Mouse (Mus musculus): Measurements from ENCODE around the gene Spata13.

- TF ChIP-seq GATA1 (IDR thresholded peaks at IDR 0.05; ENCODE audit: low read depth, low read length) (no peak), CTCF (IDR thresholded peaks at IDR 0.05 in 2 of 3, conservative IDR thresholded peaks at IDR 0.05 in 1 of 3; ENCODE audit: control insufficient read depth in 1 of 3, insufficient read depth in 1 of 3, low read depth in 2 of 3, low read length in 3 of 3, poor library complexity in 1 of 3, severe bottlenecking in 1 of 3) (no peak)
These were observed 142.7 kb downstream of the Spata13 start for GRCm38 (mm10) chr14:60776521-60776920.

All from MEL (cell line).